Mouse (Mus musculus): Measurements from ENCODE around the gene Ick. TPM values are rescaled to one million over a fixed set of nuclear protein-coding genes. Genes with fewer than 3 reads are reported as not detected.
"Not testable (repeated sequence)": the region's sequence is repeated elsewhere in the genome, so short reads cannot be mapped to it uniquely, and the experiment has no call there.

The Ick gene
- total RNA-seq, 1 experiment from 2014 or later = 20.2 TPM

GRCm38 (mm10) chr9:78149770-78150169 is 40.8 kb downstream of the Ick start:
- DNase-seq = not testable (repeated sequence)

DNA sequence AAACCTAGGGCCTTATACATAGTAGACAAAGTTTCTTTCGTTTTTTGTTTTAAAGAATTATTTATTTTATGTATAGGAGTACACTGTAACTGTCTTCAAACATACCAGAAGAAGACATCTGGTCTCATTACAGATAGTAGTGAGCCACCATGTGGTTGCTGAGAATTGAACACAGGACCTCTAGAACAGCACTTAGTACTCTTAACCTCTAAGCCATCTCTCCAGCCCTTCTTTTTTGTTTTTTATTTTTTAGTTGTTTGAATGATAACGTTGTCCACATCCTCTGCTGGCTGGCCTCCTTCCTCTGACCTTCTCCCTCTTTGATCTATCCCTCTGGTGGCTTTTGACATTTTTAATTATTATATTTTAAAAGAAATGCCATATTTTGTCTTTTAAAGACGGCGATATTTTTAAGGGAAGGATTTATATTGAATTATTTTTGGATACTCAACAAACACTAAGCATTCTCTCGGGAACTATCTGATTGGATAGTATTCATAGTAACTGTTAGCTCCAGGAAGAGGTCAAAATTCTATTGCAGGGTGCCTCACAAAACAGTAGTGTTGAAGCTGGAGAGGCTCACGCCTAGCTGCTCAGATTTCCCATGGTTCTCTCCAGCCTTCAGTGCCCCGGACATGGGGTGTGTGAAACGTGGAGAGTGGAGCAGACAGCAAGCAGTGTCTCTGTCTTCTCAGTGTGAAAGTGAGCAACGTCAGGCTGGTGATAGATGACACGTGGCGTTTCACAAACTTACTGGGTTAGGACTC is 45.4 kb downstream of the Ick start:
- peak; percentile 18 for DNase-seq

- no peak for DNase-seq
These were observed 48.2 kb downstream of the Ick start for GRCm38 (mm10) chr9:78157221-78157620.

DNA sequence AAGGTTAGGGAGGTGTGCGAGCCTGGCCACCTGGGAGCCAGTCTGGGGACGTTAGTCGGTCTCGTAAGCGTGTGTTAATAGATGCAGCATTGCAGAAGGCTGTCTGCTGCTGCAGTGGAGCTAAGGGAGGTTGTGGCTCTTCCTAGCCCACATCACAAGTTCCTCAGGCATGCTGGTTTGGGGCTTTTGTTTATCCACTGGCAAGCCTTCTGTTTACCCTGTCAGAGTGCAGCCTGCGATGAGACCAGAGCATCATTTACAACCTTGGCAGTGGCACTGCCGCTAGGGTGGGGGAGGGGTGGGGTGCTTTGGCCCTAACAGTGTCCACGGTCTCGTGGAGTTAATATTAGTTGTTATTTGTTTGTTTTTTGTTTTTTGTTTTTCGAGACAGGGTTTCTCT is 54.3 kb downstream of the Ick start:
- DNase-seq = no peak

DNA sequence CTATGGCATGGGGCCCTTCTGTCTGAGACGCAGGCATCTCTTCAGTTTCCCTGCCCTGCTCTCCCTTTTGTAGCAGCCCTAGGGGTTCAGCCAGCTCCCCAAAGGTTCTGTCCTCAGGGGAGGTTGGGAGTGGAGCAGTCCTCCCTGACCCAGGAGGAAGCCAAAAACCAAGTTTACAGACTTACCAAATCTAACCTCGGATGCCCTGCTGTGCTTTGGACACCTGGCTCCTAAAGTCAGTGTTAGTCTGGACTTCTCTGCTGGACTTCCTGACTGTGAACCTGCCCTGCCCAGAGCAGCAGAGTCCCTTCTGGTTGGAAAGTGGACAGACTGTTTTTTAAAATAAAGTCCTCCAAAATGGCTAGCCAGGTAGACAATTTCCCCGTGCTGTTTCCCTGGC is 55.7 kb downstream of the Ick start:
- DNase-seq = no peak

GRCm38 (mm10) chr9:78165454-78165853 is 56.5 kb downstream of the Ick start:
- DNase-seq = no peak

DNA sequence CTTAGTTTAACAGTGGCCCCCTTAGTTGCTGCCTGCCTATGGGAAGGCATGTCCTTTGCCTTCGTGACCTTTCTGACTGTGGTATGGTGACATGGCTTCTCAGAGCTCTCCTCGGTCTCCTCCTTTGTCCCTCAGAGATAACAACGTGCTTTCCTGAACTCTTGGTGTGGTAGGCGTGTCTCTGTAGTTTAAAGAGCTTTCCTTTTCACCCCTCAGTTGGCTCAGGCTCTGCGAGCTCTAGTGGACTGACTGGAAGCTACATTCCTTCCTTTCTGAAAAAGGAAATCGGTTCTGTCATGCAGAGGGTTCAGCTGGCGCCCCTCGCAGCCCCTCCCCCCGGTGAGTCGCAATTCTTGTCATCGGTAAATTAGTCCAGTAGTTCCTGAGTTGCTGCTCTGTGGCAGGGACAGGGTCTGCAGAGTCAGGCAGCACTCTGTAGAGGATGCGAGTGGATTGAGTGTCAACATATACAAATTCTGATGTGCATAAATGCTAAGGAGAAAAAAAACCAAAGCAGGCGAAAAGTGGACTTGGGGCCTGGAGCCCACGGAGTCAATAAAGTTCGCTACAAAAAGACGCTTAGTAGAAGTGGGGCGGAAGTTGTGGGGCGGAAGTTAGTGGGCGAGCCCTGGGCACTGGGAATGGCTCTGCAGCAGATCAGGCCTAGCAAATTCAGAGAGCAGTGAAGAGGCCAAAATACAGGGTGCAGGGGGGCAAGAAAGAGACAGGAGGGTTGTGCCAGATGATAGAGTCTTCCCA is 57.9 kb downstream of the Ick start:
- DNase-seq = no peak

GRCm38 (mm10) chr9:78167453-78167969 is 58.5 kb downstream of the Ick start:
- no peak for DNase-seq

DNA sequence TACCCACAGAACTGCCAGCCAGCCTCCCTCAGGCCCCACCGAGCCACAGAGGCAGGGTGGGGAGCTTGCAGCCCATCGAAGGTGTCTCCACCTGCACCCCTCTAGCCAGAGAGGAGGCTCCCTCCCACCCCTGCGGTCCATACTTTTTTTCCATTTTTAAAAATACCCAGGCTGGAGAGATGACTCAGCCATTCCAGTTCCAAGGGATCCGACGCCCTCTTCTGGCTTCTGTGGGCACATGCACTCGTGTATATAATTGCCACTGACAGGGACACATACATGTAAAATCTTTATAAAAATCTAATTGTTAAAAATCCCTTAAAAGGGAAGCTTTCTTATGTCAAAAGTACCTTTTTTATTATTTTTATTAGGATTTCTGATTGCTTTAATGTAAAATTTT is 59.9 kb downstream of the Ick start:
- DNase-seq = peak; percentile 36

- DNase-seq = no peak
These were observed 65.0 kb downstream of the Ick start for GRCm38 (mm10) chr9:78174016-78174415.

- DNase-seq = not testable (repeated sequence)
These were observed 65.9 kb downstream of the Ick start for GRCm38 (mm10) chr9:78174925-78175276.

DNA sequence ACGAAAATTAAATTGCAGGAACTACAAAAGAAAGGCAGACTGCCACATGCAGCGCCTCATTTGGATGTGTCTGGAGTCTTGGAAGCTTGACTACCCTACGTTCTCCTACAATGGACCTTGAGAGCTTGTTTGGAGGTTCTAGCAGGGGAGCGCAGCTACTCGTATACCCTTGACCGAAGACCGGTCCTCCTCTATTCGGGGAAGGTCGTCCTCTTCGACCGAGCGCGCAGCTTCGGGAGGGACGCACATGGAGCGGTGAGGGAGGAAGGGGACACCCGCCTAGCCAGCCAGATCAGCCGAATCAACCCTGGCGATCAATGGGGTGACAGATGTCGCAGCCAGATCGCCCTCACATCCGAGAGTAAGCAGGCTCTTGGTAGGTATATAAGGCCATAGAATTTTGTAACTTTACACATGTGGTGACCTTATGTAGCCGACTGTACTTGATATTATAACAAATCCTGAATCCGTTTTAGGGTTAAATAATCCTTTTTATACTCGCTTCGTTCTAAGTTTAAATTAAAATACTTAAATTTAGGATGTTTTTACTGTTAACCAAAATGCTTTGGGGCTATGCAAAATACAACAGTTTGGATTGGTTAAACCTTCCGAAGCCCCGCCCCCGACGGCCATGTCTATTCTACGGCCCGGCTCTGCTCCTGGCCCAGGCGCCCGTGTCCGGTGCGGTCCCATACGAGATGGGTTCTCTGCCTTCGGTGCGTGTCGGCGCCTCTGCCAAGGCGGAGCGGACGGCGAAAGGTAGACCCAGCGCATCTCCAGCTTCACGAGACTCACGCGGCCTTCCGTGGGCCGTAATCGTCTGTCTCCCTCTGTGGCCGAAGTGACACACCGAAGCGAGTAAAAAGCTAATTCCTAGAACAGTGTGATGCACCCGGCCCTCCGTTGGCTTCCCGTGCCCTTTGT is 66.5 kb downstream of the Ick start:
- DNase-seq = peak; percentile 98

GRCm38 (mm10) chr9:78176201-78176727 is 67.3 kb downstream of the Ick start:
- DNase-seq = peak; percentile 70

- no peak for DNase-seq
These were observed 67.8 kb downstream of the Ick start for GRCm38 (mm10) chr9:78176831-78177230.

GRCm38 (mm10) chr9:78178197-78178596 is 69.2 kb downstream of the Ick start:
- DNase-seq = no peak

DNA sequence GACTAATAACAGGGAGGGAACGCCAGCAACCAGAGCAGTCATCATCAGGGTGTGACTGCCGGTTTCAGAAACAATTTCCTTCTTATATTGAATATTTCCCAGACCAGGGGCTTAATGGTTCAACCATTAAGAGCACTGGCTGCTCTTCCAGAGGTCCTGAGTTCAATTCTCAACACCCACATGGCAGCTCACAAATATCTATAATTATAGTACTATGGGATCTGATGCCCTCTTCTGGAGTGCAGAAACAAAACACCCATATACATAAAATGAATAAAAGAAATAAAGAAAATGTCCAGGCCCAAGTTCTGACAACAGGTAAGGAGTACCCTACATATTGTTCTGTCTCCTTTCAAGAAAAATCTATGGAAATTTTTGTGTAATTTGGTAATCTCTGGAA is 70.1 kb downstream of the Ick start:
- DNase-seq = no peak

DNA sequence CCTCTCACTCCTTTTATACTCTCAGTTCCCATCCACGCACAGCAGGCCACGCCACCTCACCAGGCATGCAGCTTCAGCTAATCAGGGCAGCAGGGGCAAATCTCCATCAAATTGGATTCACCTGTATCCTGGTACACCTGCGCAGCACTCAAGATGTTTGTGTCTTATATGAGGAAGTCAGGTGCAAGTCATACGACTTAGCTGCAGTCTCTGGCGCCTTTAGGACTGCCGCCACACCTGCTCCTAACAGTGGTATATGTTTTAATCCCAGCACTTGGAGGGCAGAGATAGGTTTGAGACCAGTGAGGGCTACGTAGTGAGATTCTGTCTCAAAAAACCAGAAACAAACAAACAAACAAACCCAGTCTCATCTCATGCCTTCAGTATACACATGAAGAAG is 73.5 kb downstream of the Ick start, which contains the start of gene Gsta4:
TSS of gene Gsta4 (plus strand) at position 301 of the 400 bp plus-strand sequence.
- not testable (repeated sequence) for DNase-seq

DNA sequence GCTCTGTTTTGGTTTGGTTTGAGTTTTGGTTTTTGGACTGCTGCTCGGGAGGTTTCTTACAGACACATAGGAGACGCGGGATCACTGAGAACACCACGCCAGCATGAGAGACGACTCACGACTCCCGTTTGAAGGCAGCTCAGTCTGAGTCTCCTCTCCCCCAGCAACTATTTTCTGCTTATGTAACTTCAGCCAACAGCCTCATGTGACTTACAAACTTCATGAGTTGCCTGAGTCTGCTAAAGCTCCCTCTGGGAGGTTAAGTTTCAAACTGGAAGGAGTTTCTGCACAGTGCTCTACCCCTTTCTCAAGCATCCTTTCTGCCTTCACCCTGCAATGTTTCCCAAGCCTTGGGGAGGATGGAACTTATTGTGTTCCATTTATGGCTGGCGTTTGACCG is 76.7 kb downstream of the Ick start:
- no peak for DNase-seq

GRCm38 (mm10) chr9:78188910-78189309 is 79.9 kb downstream of the Ick start:
- DNase-seq = no peak

DNA sequence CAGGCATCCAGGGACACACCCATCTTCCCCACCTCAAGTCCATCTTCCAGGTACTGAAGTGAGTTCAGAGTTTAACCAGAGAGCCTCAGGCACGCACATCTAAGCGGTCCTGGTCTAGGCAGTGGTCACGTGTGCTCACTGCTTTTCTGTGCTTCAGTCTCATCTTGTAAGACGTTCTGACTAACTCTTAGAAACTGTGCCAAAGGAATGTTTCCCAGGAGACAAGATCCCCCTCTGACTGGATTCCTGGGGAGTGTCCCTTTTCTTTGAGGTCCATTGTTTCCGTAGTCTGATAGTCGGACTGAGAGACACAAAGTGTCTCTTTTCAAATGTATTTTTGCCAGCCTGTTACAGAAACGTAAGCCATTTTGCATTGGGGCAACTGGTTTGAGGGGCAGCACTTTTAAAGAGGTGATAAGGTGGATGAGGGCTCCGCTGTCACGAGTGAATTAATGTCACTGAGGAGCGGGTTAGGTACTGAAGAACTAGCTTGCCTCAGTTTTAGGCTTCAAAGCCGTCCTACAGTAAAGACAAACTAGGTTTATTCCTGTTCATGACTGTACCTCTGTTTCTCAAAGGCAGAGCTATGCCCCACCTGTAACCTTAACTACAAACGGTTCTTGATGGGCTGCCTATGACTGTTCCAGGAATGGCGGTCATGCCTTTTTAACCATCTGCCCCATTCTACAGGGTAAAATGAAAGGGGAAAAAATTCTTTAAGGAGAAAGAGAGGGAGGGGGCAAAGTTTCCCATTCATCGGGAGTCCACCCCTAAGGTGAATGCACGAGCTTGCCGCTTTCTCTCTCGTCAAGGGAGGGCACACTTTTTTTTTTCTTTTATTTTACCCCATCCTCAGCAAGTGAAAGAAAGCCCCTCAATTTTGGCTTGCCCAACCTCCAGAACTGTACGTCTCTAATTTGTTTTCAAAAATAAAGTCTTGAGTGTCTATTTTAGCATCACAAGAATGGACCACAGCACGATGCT is 82.0 kb downstream of the Ick start:
- DNase-seq = no peak

- DNase-seq = peak; percentile 79
These were observed 82.7 kb downstream of the Ick start for GRCm38 (mm10) chr9:78191736-78192135.

Measured in adrenal gland, postnatal 14 days (tissue).